Mouse (Mus musculus) kidney, postnatal 0 days (tissue): Measurements from ENCODE around the gene Ttc39b. TPM values are rescaled to one million over a fixed set of nuclear protein-coding genes. Genes with fewer than 3 reads are reported as not detected.

Experiments used
- ATAC-seq: fragments of 200-750 bp; cut with Nextera tagmentation; replicated peaks from 2 replicates; pipeline ENCODE4 v1.8.0; 2017; ENCODE audit warnings: low read depth, moderate number of reproducible peaks, moderate TSS enrichment, moderate library complexity; ENCODE audit not compliant: low FRiP score
- DNase-seq: peaks from one replicate; pipeline ENCODE4 v3.0.0-alpha.2; 2016; ENCODE audit warnings: low spot score
- H3K27ac ChIP-seq: fragments of 300-500 bp; sonication (generic); 2 replicates; pipeline ENCODE4 v1.5.1; 2014; ENCODE audit warnings: mild to moderate bottlenecking
- H3K27me3 ChIP-seq: fragments of 300-500 bp; sonication (generic); 2 replicates; pipeline ENCODE4 v1.6.1; 2014; ENCODE audit warnings: low read length, mixed read lengths; ENCODE audit not compliant: insufficient read depth
- H3K36me3 ChIP-seq: fragments of 300-500 bp; sonication (generic); 2 replicates; pipeline ENCODE4 v1.6.1; 2014; ENCODE audit warnings: low read length, mixed read lengths; ENCODE audit not compliant: insufficient read depth
- H3K4me1 ChIP-seq: fragments of 300-500 bp; sonication (generic); replicated peaks from 2 replicates; pipeline ENCODE4 v1.6.1; 2014; ENCODE audit warnings: antibody characterized with exemption, low read length, mixed read lengths; ENCODE audit not compliant: insufficient read depth
- H3K4me2 ChIP-seq: fragments of 300-500 bp; sonication (generic); 2 replicates; pipeline ENCODE4 v1.6.1; 2014; ENCODE audit warnings: mild to moderate bottlenecking, low read length, moderate library complexity, mixed read lengths
- H3K4me3 ChIP-seq: fragments of 300-500 bp; sonication (generic); replicated peaks from 2 replicates; pipeline ENCODE4 v1.5.1; 2014; ENCODE audit warnings: low read depth, low read length
- H3K9ac ChIP-seq: fragments of 300-500 bp; sonication (generic); 2 replicates; pipeline ENCODE4 v1.6.1; 2014; ENCODE audit warnings: low read depth, low read length
- H3K9me3 ChIP-seq: fragments of 300-500 bp; sonication (generic); replicated peaks from 2 replicates; pipeline ENCODE4 v1.6.1; 2016; ENCODE audit warnings: low read length, inconsistent platforms, mixed read lengths
- CTCF ChIP-seq: IDR thresholded peaks from 2 replicates; pipeline ENCODE4 v1.5.1; 2016; ENCODE audit warnings: antibody characterized with exemption, low read depth, mild to moderate bottlenecking, moderate library complexity
- WGBS: fragments of 180-500 bp; shearing (Covaris S2); extraction: QIAGEN DNeasy Blood & Tissue Kit; methylation state at CpG from one replicate; pipeline ENCODE4 v1.1.7; 2014; 5-methylcytosine and 5-hydroxymethylcytosine counted together
- polyA plus RNA-seq: library from polyadenylated mRNA; unstranded; fragments of >200 nt; fragmentation: Nextera tagmentation; extraction: Ambion mirVana; gene quantifications from 2 replicates; pipeline ENCODE4 v1.2.1, GENCODE M21; 2015

The Ttc39b gene
- polyA plus RNA-seq, 1 experiment from 2014 or later: 3.8 TPM

GRCm38 (mm10) chr4:83223197-83223596, 100.9 kb downstream of the Ttc39b start:
- TF ChIP-seq CTCF: no peak
- H3K9me3 ChIP-seq: no peaks in the 10 kb centered on the region
- 0 out of 2 replicates have a peak, but pooled peaks cover 5% of the 10 kb centered on the region for H3K4me1 ChIP-seq
- no peak for ATAC-seq
- no peaks in the 10 kb centered on the region for H3K27me3 ChIP-seq
- H3K4me2 ChIP-seq: no peak overlapping the region
- no peak overlapping the region for H3K4me3 ChIP-seq
- no peak overlapping the region for H3K9ac ChIP-seq
- H3K27ac ChIP-seq: no peak overlapping the region
- H3K36me3 ChIP-seq: no peaks in the 10 kb centered on the region
- DNase-seq: no peak
- WGBS: 75% methylated on average over 5 of the region's 5 CpGs

- Histone ChIP-seq H3K4me2 (no peak overlapping the region), H3K9me3 (no peaks in the 10 kb centered on the region), H3K27me3 (no peaks in the 10 kb centered on the region), H3K4me1 (0 out of 2 replicates have a peak, but pooled peaks cover 1% of the 10 kb centered on the region), H3K4me3 (no peak overlapping the region), H3K9ac (no peak overlapping the region), H3K36me3 (no peaks in the 10 kb centered on the region), H3K27ac (no peak overlapping the region)
- no peak for DNase-seq
- WGBS: 79% methylated on average over 13 of the region's 13 CpGs
- no peak for ATAC-seq
- no peak for TF ChIP-seq CTCF
These were observed 103.1 kb downstream of the Ttc39b start for GRCm38 (mm10) chr4:83220761-83221557.

DNA sequence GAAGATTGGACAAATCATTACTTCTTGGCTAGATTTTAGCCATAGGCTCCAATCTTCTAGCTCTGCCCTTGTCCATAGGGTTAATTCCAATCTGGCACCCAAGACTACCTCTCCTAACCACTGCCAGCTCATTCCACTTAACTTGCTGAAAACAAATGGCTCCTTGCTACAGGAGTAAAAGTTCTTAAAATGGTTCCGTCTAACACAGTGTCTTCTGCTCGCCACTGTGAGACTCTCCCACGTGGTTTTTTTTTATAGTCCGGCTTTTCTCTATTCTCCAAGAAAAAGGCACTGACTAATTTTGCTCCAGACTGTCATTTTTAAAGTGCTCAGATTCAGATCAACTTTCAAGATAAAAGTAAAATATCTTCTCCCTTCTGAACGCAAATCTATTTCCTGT, 104.8 kb downstream of the Ttc39b start:
- Histone ChIP-seq H3K27ac (no peak overlapping the region), H3K4me3 (no peak overlapping the region), H3K9me3 (no peaks in the 10 kb centered on the region), H3K4me1 (no peaks in the 10 kb centered on the region), H3K9ac (no peak overlapping the region), H3K36me3 (no peaks in the 10 kb centered on the region), H3K4me2 (no peak overlapping the region), H3K27me3 (no peaks in the 10 kb centered on the region)
- DNase-seq (no peak), ATAC-seq (no peak)
- WGBS: 61% methylated on average over 5 of the region's 5 CpGs
- no peak for TF ChIP-seq CTCF

DNA sequence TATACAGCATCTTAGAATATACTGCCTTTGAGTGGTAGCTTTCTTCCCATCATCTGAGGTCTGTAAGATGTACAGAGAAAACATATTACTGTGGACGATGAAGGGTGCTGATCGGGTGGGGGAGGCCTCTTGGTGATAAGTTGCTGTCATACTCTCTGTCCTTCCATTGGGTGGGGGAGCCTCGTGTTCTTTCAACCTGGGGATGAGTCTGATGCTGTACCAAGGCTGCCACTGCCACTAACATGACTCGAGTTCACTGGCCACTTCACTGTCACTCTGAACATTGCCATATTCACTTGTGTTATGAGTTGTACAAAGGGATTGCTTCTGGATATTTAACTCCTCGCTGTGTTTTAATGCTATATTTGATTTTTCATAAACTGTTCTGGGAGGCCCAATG, 106.9 kb downstream of the Ttc39b start:
- Histone ChIP-seq H3K4me2 (no peak overlapping the region), H3K27me3 (no peaks in the 10 kb centered on the region), H3K9me3 (no peaks in the 10 kb centered on the region), H3K4me3 (no peak overlapping the region), H3K4me1 (no peaks in the 10 kb centered on the region), H3K27ac (no peak overlapping the region), H3K36me3 (no peaks in the 10 kb centered on the region), H3K9ac (no peak overlapping the region)
- TF ChIP-seq CTCF: no peak
- DNase-seq (no peak), ATAC-seq (no peak)
- 86% methylated on average over 5 of the region's 5 CpGs for WGBS

GRCm38 (mm10) chr4:83216381-83216780, 107.7 kb downstream of the Ttc39b start:
- ATAC-seq: no peak
- whole genome bisulfite sequencing: 79% methylated on average over 7 of the region's 7 CpGs
- H3K27ac ChIP-seq: no peak overlapping the region

DNA sequence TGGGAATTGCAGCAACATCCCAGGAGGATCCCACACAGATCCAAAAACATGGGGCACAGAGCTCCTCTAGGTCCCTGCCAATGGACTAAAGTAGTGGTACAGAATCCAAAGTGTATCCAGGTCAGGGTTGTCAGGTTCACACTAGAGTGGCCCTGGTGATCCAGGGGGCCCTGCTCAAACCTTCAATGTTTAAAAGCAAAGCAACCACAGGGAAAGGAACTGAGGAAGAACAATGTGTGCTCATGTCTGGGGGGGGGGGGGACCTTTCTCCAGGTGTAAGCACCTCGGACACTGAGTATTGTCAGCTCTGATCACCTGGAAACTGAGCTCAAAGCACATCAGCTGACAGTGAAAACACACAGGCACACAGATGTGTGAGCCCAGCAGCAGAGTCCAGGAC, 108.3 kb downstream of the Ttc39b start:
- Histone ChIP-seq H3K4me3 (no peak overlapping the region), H3K27ac (peak overlapping the region; percentile 40; the same call in 1 of the 2 replicates), H3K27me3 (no peaks in the 10 kb centered on the region), H3K9ac (no peak overlapping the region), H3K9me3 (no peaks in the 10 kb centered on the region), H3K4me2 (no peak overlapping the region), H3K36me3 (no peaks in the 10 kb centered on the region), H3K4me1 (no peaks in the 10 kb centered on the region)
- WGBS: 56% methylated on average over 1 of the region's 1 CpGs
- ATAC-seq (no peak), DNase-seq (no peak)
- no peak for TF ChIP-seq CTCF

More at GRCm38 (mm10) chr4:83216381-83216780, 107.7 kb downstream of the Ttc39b start:
- no peaks in the 10 kb centered on the region for H3K4me1 ChIP-seq
- H3K27me3 ChIP-seq: no peaks in the 10 kb centered on the region
- H3K9me3 ChIP-seq: no peaks in the 10 kb centered on the region
- no peak overlapping the region for H3K4me3 ChIP-seq
- no peaks in the 10 kb centered on the region for H3K36me3 ChIP-seq
- no peak overlapping the region for H3K4me2 ChIP-seq
- no peak overlapping the region for H3K9ac ChIP-seq
- no peak for TF ChIP-seq CTCF
- no peak for DNase-seq
